In the genomic region with DNA sequence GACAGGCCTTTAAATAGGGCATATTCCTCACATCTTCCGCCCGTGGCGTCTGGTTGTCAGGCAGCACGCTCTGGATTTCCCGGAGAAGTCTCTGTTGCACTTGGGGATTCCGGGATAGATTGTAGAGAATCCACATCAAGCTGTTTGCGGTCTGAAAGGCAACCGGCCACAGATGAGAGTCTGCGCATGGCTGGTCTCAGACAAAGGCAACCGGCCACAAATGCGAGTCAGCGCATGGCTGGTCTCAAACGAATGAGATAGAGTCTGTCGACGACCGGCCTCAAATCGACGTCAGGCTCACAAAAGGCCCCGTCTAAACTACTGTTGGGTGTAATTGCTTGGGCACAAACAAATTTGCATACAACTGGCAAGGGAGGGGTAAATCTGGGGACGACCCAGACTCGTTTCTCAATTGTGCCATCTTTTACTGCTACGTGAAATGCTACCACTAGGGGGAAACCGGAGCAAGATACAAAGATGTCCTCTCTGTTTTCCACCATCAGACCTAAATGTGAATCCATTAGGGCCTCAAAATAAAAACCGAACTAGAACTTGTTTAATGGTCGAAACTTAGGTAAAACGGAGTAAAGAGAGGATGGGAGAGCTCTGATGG, we compare ENCODE assay signal across 10 mouse cellular contexts. TPM values are rescaled to one million over a fixed set of nuclear protein-coding genes. Genes with fewer than 3 reads are reported as not detected.
DNase-seq lines count a peak whose midpoint lies in the region; ATAC-seq lines count a peak whose summit lies in the region.
"Had no signal": no experiment of that assay in that cellular context is flagged by ENCODE, and none has a peak within 500 bp of the region (broad histone marks: within the 10 kb centered on the region; RNA-seq: fewer than 3 reads in every experiment).

No protein-coding gene starts in this region.

- DNase-seq in cerebellum, postnatal 10 days = peak; percentile 59 to 70
- DNase-seq in cerebellum, postnatal 36 days = no peak
- DNase-seq in 3T3-L1 (ENCODE audit: low read depth, low spot score) = peak; percentile 32
- no peak for DNase-seq in left cerebral cortex, postnatal 36 days (ENCODE audit: low spot score in 2 of 2)
- DNase-seq in frontal cortex, postnatal 14 days (ENCODE audit: low spot score in 2 of 2) = no peak
- DNase-seq in adipocyte (ENCODE audit: low spot score) = no peak
- DNase-seq: kidney, adult 18-20 months had no signal

- ATAC-seq in common myeloid progenitor, adult 5-6 weeks (replicated peaks; ENCODE audit: low read depth, poor library complexity, severe bottlenecking) = peak; percentile 89
- 0 out of 2 replicates have a peak, but pooled peaks have one; percentile 45 for ATAC-seq in megakaryocyte, adult 5-6 weeks (ENCODE audit: poor library complexity, severe bottlenecking)

- intact Hi-C loops in left cerebral cortex, postnatal 36 days (cut with DNase I) = no loop called here

RNA-seq across cellular contexts. Expression of gene Pfdn4, which starts 8.2 kb away (rescaled TPM):
- total RNA-seq in common myeloid progenitor, adult 5-6 weeks (2017) = 71.7 and 90.8 TPM in 2 replicates
- total RNA-seq in megakaryocyte, adult 5-6 weeks (2015) = 44.2 and 51.0 TPM in 2 replicates
- total RNA-seq in megakaryocyte, adult 5-6 weeks (2017) = 67.5 and 93.4 TPM in 2 replicates
- 10 to 100 TPM; 29.4 to 31.9 TPM for total RNA-seq in left cerebral cortex, postnatal 36 days (2021)

RNA-seq across cellular contexts. Expression of gene Cyp24a1, which starts 8.9 kb away (rescaled TPM):
- not detected in 2 replicates for total RNA-seq in common myeloid progenitor, adult 5-6 weeks (2017)
- not detected in 2 replicates for total RNA-seq in megakaryocyte, adult 5-6 weeks (2015)
- not detected in 2 replicates for total RNA-seq in megakaryocyte, adult 5-6 weeks (2017)
- total RNA-seq in left cerebral cortex, postnatal 36 days (2021) = not detected
- total RNA-seq: ES-E14 had no signal

Comparison
In these comparisons a context has a peak if more than half of its experiments do, and no peak if none do; other contexts are left out.
1. DNase-seq: peak in cerebellum, postnatal 10 days (2 of 2) and 3T3-L1 (single experiment); none in cerebellum, postnatal 36 days (0 of 2), left cerebral cortex, postnatal 36 days (0 of 2), frontal cortex, postnatal 14 days (0 of 2) and adipocyte (single experiment).